Comparison of ENCODE assay signal across 8 mouse cellular contexts in the genomic region with DNA sequence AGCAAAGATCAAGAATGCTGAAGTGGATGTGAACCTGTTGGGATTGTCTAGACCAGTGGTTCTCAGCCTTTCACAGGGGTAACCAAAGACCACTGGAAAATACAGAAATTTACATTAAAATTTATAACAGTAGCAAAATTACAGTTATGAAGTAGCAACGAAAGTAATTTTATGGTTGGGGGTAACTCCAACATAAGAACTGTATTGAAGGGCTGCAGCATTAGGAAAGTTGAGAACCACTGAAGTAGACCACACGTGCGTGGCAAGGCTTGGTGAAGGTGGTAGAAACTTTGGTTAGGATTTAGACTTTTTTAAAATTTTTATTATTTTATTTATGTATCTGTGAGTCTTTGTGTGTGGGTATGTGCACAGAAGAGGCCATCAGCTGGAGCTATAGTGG. TPM values are rescaled to one million over a fixed set of nuclear protein-coding genes. Genes with fewer than 3 reads are reported as not detected.
A peak's percentile ranks its signal among the peaks of the same experiment; 100 is the strongest.
DNase-seq lines count a peak whose midpoint lies in the region; ATAC-seq and TF ChIP-seq lines count a peak whose summit lies in the region.

A gene (plus strand): TSS at position 301 of the 400 bp plus-strand sequence.

- peaks cover 28% of the 10 kb centered on the region for H3K27me3 ChIP-seq in G1E (ENCODE audit: insufficient read depth, low read length)
- H3K27me3 ChIP-seq in forebrain, postnatal 0 days (ENCODE audit: insufficient read depth, low read length): no peaks in the 10 kb centered on the region
- no peaks in the 10 kb centered on the region for H3K27me3 ChIP-seq in hindbrain, embryonic 15.5 days
- H3K27me3 ChIP-seq in liver, postnatal 0 days (ENCODE audit: insufficient read depth, low read length): no peaks in the 10 kb centered on the region

- H3K4me1 ChIP-seq in G1E (ENCODE audit: insufficient read depth, low read depth, low read length): peaks cover 42% of the 10 kb centered on the region
- peaks cover 12% of the 10 kb centered on the region for H3K4me1 ChIP-seq in forebrain, postnatal 0 days (ENCODE audit: insufficient read depth)
- H3K4me1 ChIP-seq in hindbrain, embryonic 15.5 days (replicated peaks): peaks cover 23% of the 10 kb centered on the region
- peaks cover 11% of the 10 kb centered on the region; the same call in 1 of the 2 replicates for H3K4me1 ChIP-seq in liver, postnatal 0 days (ENCODE audit: insufficient read depth)

- 94% methylated on average over 3 of the region's 3 CpGs for WGBS in forebrain, postnatal 0 days
- 96% methylated on average over 3 of the region's 3 CpGs for WGBS in hindbrain, embryonic 15.5 days
- WGBS in liver, postnatal 0 days (ENCODE audit: insufficient replicate concordance): 84% methylated on average over 3 of the region's 3 CpGs

- DNase-seq in adrenal gland, adult 18-20 months (ENCODE audit: low spot score in 2 of 2): no peak
- DNase-seq in adrenal gland, adult (ENCODE audit: inconsistent age in 2 of 2, low spot score in 1 of 2): no peak
- DNase-seq in G1E (ENCODE audit: low spot score) (no peak), MN1 (ENCODE audit: low spot score) (no peak)
- no peak for DNase-seq in forebrain, postnatal 0 days
- DNase-seq in liver, postnatal 0 days: no peak
- DNase-seq in ovary, adult 18-20 months (ENCODE audit: low spot score): no peak

- H3K36me3 ChIP-seq in G1E (replicated peaks): peaks cover 22% of the 10 kb centered on the region
- peaks cover 56% of the 10 kb centered on the region for H3K36me3 ChIP-seq in forebrain, postnatal 0 days (ENCODE audit: insufficient read depth)
- H3K36me3 ChIP-seq in hindbrain, embryonic 15.5 days: peaks cover 39% of the 10 kb centered on the region
- H3K36me3 ChIP-seq in liver, postnatal 0 days (replicated peaks; ENCODE audit: insufficient read depth, low read length): peaks cover 17% of the 10 kb centered on the region

- H3K27ac ChIP-seq in forebrain, postnatal 0 days (ENCODE audit: low read depth, low read length): no peak within 1 kb of the TSS
- H3K27ac ChIP-seq in hindbrain, embryonic 15.5 days (replicated peaks): 0 out of 2 replicates have a peak within 1 kb of the TSS, but pooled peaks have one; percentile 84
- 0 out of 2 replicates have a peak within 1 kb of the TSS, but pooled peaks have one; percentile 29 for H3K27ac ChIP-seq in liver, postnatal 0 days (ENCODE audit: low read depth)

- H3K4me2 ChIP-seq in forebrain, postnatal 0 days (ENCODE audit: low read depth): 0 out of 2 replicates have a peak within 1 kb of the TSS, but pooled peaks have one; percentile 83
- peak within 1 kb of the TSS; percentile 82 for H3K4me2 ChIP-seq in hindbrain, embryonic 15.5 days
- H3K4me2 ChIP-seq in liver, postnatal 0 days (ENCODE audit: low read depth, low read length): no peak within 1 kb of the TSS

- no peak within 1 kb of the TSS; the same call in 1 of the 2 replicates for H3K4me3 ChIP-seq in G1E (ENCODE audit: low read depth, low read length)
- no peak within 1 kb of the TSS for H3K4me3 ChIP-seq in forebrain, postnatal 0 days (ENCODE audit: low read depth, low read length)
- H3K4me3 ChIP-seq in hindbrain, embryonic 15.5 days: no peak within 1 kb of the TSS
- H3K4me3 ChIP-seq in liver, postnatal 0 days (ENCODE audit: low read depth, low read length): no peak within 1 kb of the TSS

- H3K9ac ChIP-seq in forebrain, postnatal 0 days: no peak within 1 kb of the TSS
- no peak within 1 kb of the TSS for H3K9ac ChIP-seq in hindbrain, embryonic 15.5 days
- no peak within 1 kb of the TSS for H3K9ac ChIP-seq in liver, postnatal 0 days (replicated peaks)

- no peaks in the 10 kb centered on the region for H3K9me3 ChIP-seq in G1E (replicated peaks)
- H3K9me3 ChIP-seq in forebrain, postnatal 0 days (ENCODE audit: low read length): no peaks in the 10 kb centered on the region
- no peaks in the 10 kb centered on the region for H3K9me3 ChIP-seq in hindbrain, embryonic 15.5 days
- H3K9me3 ChIP-seq in liver, postnatal 0 days (ENCODE audit: low read length): no peaks in the 10 kb centered on the region

- TF ChIP-seq CTCF in G1E (IDR thresholded peaks at IDR 0.05; ENCODE audit: low read depth, low read length): no peak
- TF ChIP-seq CTCF in forebrain, postnatal 0 days (IDR thresholded peaks at IDR 0.05; ENCODE audit: low read depth): no peak
- TF ChIP-seq CTCF in liver, postnatal 0 days (IDR thresholded peaks at IDR 0.05; ENCODE audit: low read depth): no peak

- TF ChIP-seq EP300 in liver, postnatal 0 days (IDR thresholded peaks at IDR 0.05; ENCODE audit: low read depth): no peak

- no peak for ATAC-seq in G1E (ENCODE audit: extremely low read depth, insufficient number of reproducible peaks, low FRiP score, poor library complexity, severe bottlenecking)
- no peak for ATAC-seq in forebrain, postnatal 0 days
- no peak for ATAC-seq in hindbrain, embryonic 15.5 days (ENCODE audit: low FRiP score, low read depth)
- ATAC-seq in liver, postnatal 0 days: no peak

RNA-seq across cellular contexts. Expression of the gene that starts here (rescaled TPM):
- total RNA-seq in adrenal gland, adult 18-20 months (2021): 10 to 100 TPM; 54.0 to 57.3 TPM
- total RNA-seq in G1E (2014; fragmentation: Nextera tagmentation) (17.9 and 36.0 TPM in 2 replicates), G1E (2017) (19.2 and 19.6 TPM in 2 replicates)
- polyA plus RNA-seq in G1E (2012): 21.5 and 26.7 TPM in 2 replicates
- 51.2 and 61.4 TPM in 2 replicates for total RNA-seq in forebrain, postnatal 0 days (2014; rRNA removed)
- 41.7 and 49.2 TPM in 2 replicates for polyA plus RNA-seq in forebrain, postnatal 0 days (2015; fragmentation: Nextera tagmentation; extraction: Ambion mirVana)
- 65.3 and 67.7 TPM in 2 replicates for polyA plus RNA-seq in hindbrain, embryonic 15.5 days (2015; fragmentation: Nextera tagmentation; extraction: Ambion mirVana)
- 32.1 and 33.0 TPM in 2 replicates for polyA plus RNA-seq in liver, postnatal 0 days (2015; fragmentation: Nextera tagmentation; extraction: Ambion mirVana)
